Mouse (Mus musculus) stomach, embryonic 16.5 days (tissue): ENCODE measurements around the gene Ppp1r13b. TPM values are rescaled to one million over a fixed set of nuclear protein-coding genes. Genes with fewer than 3 reads are reported as not detected.
A peak's percentile ranks its signal among the peaks of the same experiment; 100 is the strongest.

Experiments
- ATAC-seq: fragments of 200-750 bp; cut with Nextera tagmentation; 2 replicates; pipeline ENCODE4 v1.8.0; 2017; ENCODE audit warnings: moderate number of reproducible peaks, moderate TSS enrichment; ENCODE audit not compliant: insufficient read depth, low FRiP score
- H3K27ac ChIP-seq: fragments of 300-500 bp; sonication (generic); 2 replicates; pipeline ENCODE4 v1.5.1; 2014; ENCODE audit warnings: low read length
- H3K27me3 ChIP-seq: fragments of 300-500 bp; sonication (generic); 2 replicates; pipeline ENCODE4 v1.6.1; 2014; ENCODE audit warnings: low read length, control low read depth, mixed read lengths; ENCODE audit not compliant: control insufficient read depth, insufficient read depth
- H3K36me3 ChIP-seq: fragments of 300-500 bp; sonication (generic); 2 replicates; pipeline ENCODE4 v1.6.1; 2014; ENCODE audit warnings: low read length; ENCODE audit not compliant: control insufficient read depth, insufficient read depth
- H3K4me1 ChIP-seq: fragments of 300-500 bp; sonication (generic); 2 replicates; pipeline ENCODE4 v1.6.1; 2014; ENCODE audit warnings: low read length, control low read depth, mixed read lengths; ENCODE audit not compliant: control insufficient read depth, insufficient read depth
- H3K4me2 ChIP-seq: fragments of 300-500 bp; sonication (generic); 2 replicates; pipeline ENCODE4 v1.6.1; 2014; ENCODE audit warnings: low read depth, low read length, mixed read lengths
- H3K4me3 ChIP-seq: fragments of 300-500 bp; sonication (generic); replicated peaks from 2 replicates; pipeline ENCODE4 v1.5.1; 2014; ENCODE audit warnings: mild to moderate bottlenecking, low read length
- H3K9ac ChIP-seq: fragments of 300-500 bp; sonication (generic); 2 replicates; pipeline ENCODE4 v1.6.1; 2014; ENCODE audit warnings: low read length
- H3K9me3 ChIP-seq: fragments of 300-500 bp; sonication (generic); replicated peaks from 2 replicates; pipeline ENCODE4 v1.6.1; 2016; ENCODE audit warnings: low read length, control low read depth; ENCODE audit not compliant: control insufficient read depth
- WGBS: fragments of 180-500 bp; shearing (Covaris S2); extraction: QIAGEN DNeasy Blood & Tissue Kit; methylation state at CpG from one replicate; pipeline ENCODE4 v1.1.7; 2014; 5-methylcytosine and 5-hydroxymethylcytosine counted together
- polyA plus RNA-seq: library from polyadenylated mRNA; unstranded; fragments of >200 nt; fragmentation: Nextera tagmentation; extraction: Ambion mirVana; gene quantifications from 2 replicates; pipeline ENCODE4 v1.2.1, GENCODE M21; 2015

Gene Ppp1r13b
- polyA plus RNA-seq, 1 experiment from 2014 or later = 8.3 TPM

- H3K4me1 ChIP-seq = peaks cover 3% of the 10 kb centered on the region; the same call in 1 of the 2 replicates
- no peak for ATAC-seq
- H3K27ac ChIP-seq = no peak overlapping the region
- peaks cover 34% of the 10 kb centered on the region for H3K36me3 ChIP-seq
- H3K9me3 ChIP-seq = no peaks in the 10 kb centered on the region
- H3K4me2 ChIP-seq = no peak overlapping the region
- H3K27me3 ChIP-seq = no peaks in the 10 kb centered on the region
- no peak overlapping the region for H3K4me3 ChIP-seq
- WGBS = 85% methylated on average over 7 of the region's 7 CpGs
- no peak overlapping the region for H3K9ac ChIP-seq
These were observed 117.3 kb downstream of the Ppp1r13b start for GRCm38 (mm10) chr12:111790631-111791030.

GRCm38 (mm10) chr12:111790090-111790489 lies 117.8 kb downstream of the Ppp1r13b start:
- no peak for ATAC-seq
- peaks cover 29% of the 10 kb centered on the region for H3K36me3 ChIP-seq
- H3K4me1 ChIP-seq = peaks cover 3% of the 10 kb centered on the region; the same call in 1 of the 2 replicates
- no peak overlapping the region for H3K27ac ChIP-seq
- WGBS = 85% methylated on average over 5 of the region's 5 CpGs
- H3K9ac ChIP-seq = no peak overlapping the region
- H3K27me3 ChIP-seq = no peaks in the 10 kb centered on the region
- H3K4me2 ChIP-seq = no peak overlapping the region
- no peaks in the 10 kb centered on the region for H3K9me3 ChIP-seq
- no peak overlapping the region for H3K4me3 ChIP-seq

GRCm38 (mm10) chr12:111787015-111787414 lies 120.9 kb downstream of the Ppp1r13b start:
- ATAC-seq = no peak
- peaks cover 34% of the 10 kb centered on the region for H3K36me3 ChIP-seq
- no peaks in the 10 kb centered on the region for H3K27me3 ChIP-seq
- 83% methylated on average over 6 of the region's 6 CpGs for WGBS
- no peaks in the 10 kb centered on the region for H3K9me3 ChIP-seq
- no peaks in the 10 kb centered on the region for H3K4me1 ChIP-seq
- H3K4me3 ChIP-seq = no peak overlapping the region
- no peak overlapping the region for H3K27ac ChIP-seq
- no peak overlapping the region for H3K9ac ChIP-seq
- H3K4me2 ChIP-seq = no peak overlapping the region

DNA sequence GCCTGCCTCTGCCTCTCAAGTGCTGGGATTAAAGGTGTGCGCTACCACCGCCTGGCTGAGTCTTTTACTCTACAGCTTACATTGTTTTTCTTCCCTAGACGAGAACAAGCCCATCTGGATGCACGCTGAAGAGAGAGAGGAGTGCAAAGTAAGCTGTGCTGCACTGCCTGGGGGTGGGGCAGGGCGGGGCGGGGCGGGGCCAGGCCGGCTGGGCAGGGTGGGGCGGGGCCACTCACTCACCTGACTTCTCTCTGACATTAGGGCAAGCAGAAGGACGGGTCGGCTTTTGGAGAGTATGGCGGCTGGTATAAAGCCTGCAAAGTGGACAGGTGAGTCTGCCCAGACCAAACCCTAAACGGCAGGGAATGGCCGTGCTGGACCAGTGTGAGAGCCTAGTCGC lies 122.7 kb downstream of the Ppp1r13b start:
- no peak overlapping the region for H3K4me3 ChIP-seq
- H3K36me3 ChIP-seq = peaks cover 34% of the 10 kb centered on the region
- no peak overlapping the region for H3K4me2 ChIP-seq
- H3K27ac ChIP-seq = no peak overlapping the region
- no peak overlapping the region for H3K9ac ChIP-seq
- ATAC-seq = peak; percentile 44; the same call in 1 of the 2 replicates
- H3K4me1 ChIP-seq = no peaks in the 10 kb centered on the region
- no peaks in the 10 kb centered on the region for H3K9me3 ChIP-seq
- H3K27me3 ChIP-seq = no peaks in the 10 kb centered on the region
- 61% methylated on average over 15 of the region's 15 CpGs for WGBS

DNA sequence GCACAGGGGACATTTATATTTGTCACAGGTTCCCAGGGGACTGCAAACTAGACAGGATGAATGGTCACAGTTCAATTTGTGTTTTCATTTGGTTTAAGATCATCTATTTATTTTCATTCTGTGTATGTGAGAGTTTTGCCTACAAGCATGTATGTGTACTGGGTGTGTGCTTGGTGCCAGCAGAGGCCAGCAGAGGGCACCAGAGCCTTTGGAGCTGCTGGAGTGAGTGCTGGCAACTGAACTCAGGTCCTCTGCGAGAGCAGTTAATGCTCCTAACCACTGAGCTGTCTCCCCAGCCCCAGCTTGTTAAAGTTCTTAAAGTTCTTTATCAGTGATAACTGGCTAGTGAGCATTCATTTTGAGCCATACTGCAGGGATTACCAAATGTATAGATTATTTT lies 128.4 kb downstream of the Ppp1r13b start:
- no peak for ATAC-seq
- H3K36me3 ChIP-seq = peaks cover 43% of the 10 kb centered on the region
- WGBS = 100% methylated on average over 1 of the region's 1 CpGs

More for the DNA sequence above, 128.4 kb downstream of the Ppp1r13b start:
- Histone ChIP-seq H3K9me3 (no peaks in the 10 kb centered on the region), H3K9ac (no peak overlapping the region), H3K4me2 (no peak overlapping the region), H3K27ac (peak overlapping the region; percentile 72), H3K4me3 (no peak overlapping the region), H3K27me3 (no peaks in the 10 kb centered on the region), H3K4me1 (no peaks in the 10 kb centered on the region)

Other genes with a start within 250 kb of the Ppp1r13b start
- 698 and 764 TPM in 2 replicates for gene Ckb, start 235.8 kb downstream of the Ppp1r13b start, polyA plus RNA-seq
- 9.7 and 10.4 TPM in 2 replicates for gene Trmt61a, start 230.0 kb downstream of the Ppp1r13b start, polyA plus RNA-seq
- gene Bag5, start 194.9 kb downstream of the Ppp1r13b start, polyA plus RNA-seq = 49.3 and 51.6 TPM in 2 replicates
- gene Apopt1, start 194.8 kb downstream of the Ppp1r13b start, polyA plus RNA-seq = 43.0 and 47.0 TPM in 2 replicates
- 90.8 and 96.1 TPM in 2 replicates for gene Klc1, start 149.3 kb downstream of the Ppp1r13b start, polyA plus RNA-seq
- 6.9 and 9.9 TPM in 2 replicates for gene Xrcc3, start 94.2 kb downstream of the Ppp1r13b start, polyA plus RNA-seq
- gene Zfyve21, start 93.9 kb downstream of the Ppp1r13b start, polyA plus RNA-seq = 131 and 137 TPM in 2 replicates
- gene Atp5mpl, start 58.9 kb upstream of the Ppp1r13b start, polyA plus RNA-seq = 648 and 711 TPM in 2 replicates
- 0.13 and 0.14 TPM in 2 replicates for gene Tdrd9, start 63.4 kb upstream of the Ppp1r13b start, polyA plus RNA-seq
- gene Rd3l, start 73.2 kb upstream of the Ppp1r13b start, polyA plus RNA-seq = not detected in 2 replicates
- 3.8 and 5.2 TPM in 2 replicates for gene Aspg, start 198.6 kb upstream of the Ppp1r13b start, polyA plus RNA-seq
- gene Kif26a, start 238.1 kb upstream of the Ppp1r13b start, polyA plus RNA-seq = 2.6 and 3.5 TPM in 2 replicates